Mouse (Mus musculus) liver (tissue): ENCODE measurements at regions not wholly inside any gene's neighbourhood (a gene's known extent, or its start where the extent isn't known, plus 50 kb on each side); places are given as distances from the start of the nearest gene placed in this dataset.
"Not testable (repeated sequence)": the region's sequence is repeated elsewhere in the genome, so short reads cannot be mapped to it uniquely, and the experiment has no call there.

Experiments used
- DNase-seq: peaks from one replicate; pipeline ENCODE4 v3.0.0-alpha.2; 2020; ENCODE audit warnings: mixed read lengths

- no peak for DNase-seq
Measured at GRCm38 (mm10) chr6:37618990-37619389, 89.0 kb downstream of the Akr1d1 start.

GRCm38 (mm10) chr6:37621364-37622029 is 91.5 kb downstream of the Akr1d1 start:
- no peak for DNase-seq

DNA sequence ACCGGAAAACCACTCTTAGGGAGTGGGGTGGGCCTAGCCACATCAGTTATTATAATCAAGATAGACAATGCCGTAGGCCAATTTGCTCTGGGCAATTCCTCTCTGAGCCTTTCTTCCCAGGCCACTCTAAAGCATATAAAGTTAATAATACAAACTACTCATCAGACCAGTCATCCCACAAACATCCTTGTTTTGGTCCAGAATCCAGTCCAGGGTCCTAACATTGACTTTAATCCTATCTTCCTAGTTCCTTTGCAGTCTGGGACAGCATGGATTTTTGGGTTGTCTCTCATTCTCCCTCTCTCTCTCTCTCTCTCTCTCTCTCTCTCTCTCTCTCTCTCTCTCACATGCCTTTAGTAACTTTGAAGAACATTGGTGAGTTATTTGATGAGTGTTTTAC is 92.3 kb downstream of the Akr1d1 start:
- DNase-seq, result no peak

GRCm38 (mm10) chr6:37627206-37627605 is 97.2 kb downstream of the Akr1d1 start:
- peak; percentile 21 for DNase-seq

- DNase-seq, result no peak
Measured at GRCm38 (mm10) chr6:37633948-37634347, 104.0 kb downstream of the Akr1d1 start.

DNA sequence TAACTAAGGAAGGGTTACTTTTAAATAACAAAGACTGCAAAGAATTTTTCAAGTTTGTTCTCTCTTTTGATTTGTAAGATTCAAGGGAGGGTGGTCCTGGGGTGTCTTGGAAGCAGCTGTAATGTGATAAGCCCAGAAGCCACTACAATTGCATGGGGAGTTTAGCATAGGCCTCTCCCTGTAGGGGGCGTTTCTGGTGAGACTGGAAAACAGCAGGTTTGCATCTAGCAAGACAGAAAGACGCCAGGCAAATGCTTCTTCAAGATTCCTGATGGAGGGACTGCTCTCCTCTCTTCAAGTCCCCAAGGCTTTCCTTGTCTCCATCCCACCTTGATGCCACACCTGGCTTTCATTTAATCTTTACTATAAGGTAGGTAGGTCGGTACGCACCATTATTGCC is 112.1 kb downstream of the Akr1d1 start:
- no peak for DNase-seq

DNA sequence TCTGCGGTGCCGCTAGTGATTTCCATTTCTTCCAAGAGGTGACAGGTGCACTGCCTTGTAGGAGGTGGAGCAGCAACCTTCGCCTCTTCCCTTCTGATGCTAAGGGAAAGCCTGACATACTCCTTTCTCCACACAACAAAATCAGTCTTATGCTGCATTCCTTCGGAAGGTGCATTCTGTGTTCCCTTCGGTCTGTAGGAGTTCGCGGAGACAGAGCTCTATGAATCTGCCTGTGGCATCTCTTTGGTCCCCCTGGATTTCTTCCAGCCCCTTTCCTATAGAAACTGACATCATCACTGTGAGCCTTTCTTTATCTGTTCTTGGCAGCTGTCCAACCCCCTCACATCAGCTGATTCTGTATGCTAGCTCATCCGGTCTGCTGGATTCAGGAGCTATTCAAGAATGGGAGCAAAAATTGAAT is 112.7 kb downstream of the Akr1d1 start:
- peak; percentile 24 for DNase-seq

DNA sequence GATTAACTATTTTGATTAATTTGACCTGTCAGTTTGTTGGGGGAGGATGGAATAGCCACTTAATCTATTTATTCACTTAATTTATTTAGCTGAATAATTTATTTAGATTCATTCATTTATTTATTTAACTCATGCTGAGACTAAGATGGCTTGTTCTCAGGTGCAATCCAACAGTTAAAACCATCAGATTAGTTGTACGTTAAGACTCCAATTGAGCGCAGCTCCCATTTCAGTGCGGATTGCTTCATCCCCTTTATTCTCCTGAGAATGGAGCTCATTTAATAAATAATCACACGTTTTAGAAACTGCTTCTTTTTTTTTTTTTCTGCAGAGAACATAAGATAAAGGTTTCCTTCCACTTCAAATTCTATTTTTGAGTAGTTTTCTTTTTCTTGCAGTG is 113.2 kb downstream of the Akr1d1 start:
- DNase-seq, result no peak

- no peak for DNase-seq
Measured at GRCm38 (mm10) chr6:37643718-37644117, 113.7 kb downstream of the Akr1d1 start.

DNA sequence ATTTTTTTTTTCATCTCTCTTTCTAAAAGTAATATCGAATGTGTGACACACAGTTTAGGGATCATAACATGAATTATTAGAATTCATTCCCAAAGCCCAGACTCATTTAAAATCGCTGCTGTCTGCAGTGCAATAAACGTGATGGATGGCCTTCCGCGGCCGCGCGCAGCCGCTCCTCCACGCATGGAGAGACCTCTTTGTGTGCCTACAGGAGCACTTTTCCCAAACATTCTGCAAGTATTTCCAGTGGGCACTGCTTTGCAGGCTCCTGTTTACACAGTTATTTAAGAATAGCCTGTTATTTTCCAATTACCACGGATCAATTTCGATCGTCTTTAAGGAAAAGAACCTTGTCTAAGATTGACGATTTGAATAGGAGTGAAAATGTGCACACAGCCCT is 115.6 kb downstream of the Akr1d1 start:
- DNase-seq, result no peak

DNA sequence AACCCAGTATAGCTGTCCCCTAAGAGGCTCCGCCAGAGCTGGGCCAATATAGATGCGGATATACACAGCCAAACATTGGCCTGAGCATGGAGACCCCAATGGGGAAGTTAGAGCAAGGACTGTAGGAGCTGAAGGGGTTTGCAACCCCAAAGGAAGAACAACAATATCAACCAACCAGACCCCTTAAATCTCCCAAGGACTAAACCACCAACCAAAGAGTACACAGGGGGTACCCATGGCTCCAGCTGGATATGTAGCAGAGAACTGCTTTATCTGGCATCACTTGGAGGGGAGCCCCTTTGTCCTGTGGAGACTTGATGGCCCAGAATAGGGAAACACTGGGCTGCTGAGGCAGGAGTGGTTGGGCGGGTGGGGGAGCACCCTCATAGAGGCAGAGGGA is 127.3 kb downstream of the Akr1d1 start:
- not testable (repeated sequence) for DNase-seq

GRCm38 (mm10) chr6:37658021-37658650 is 128.2 kb downstream of the Akr1d1 start:
- no peak for DNase-seq

GRCm38 (mm10) chr6:37662747-37663146 is 132.8 kb downstream of the Akr1d1 start:
- DNase-seq, result no peak

GRCm38 (mm10) chr6:37665576-37665975 is 135.6 kb downstream of the Akr1d1 start:
- DNase-seq, result no peak

GRCm38 (mm10) chr6:37669407-37669806 is 139.4 kb downstream of the Akr1d1 start:
- DNase-seq, result no peak

- no peak for DNase-seq
Measured at GRCm38 (mm10) chr6:37670701-37671100, 140.7 kb downstream of the Akr1d1 start.

- DNase-seq, result no peak
Measured at GRCm38 (mm10) chr6:37679871-37680270, 149.9 kb downstream of the Akr1d1 start.

DNA sequence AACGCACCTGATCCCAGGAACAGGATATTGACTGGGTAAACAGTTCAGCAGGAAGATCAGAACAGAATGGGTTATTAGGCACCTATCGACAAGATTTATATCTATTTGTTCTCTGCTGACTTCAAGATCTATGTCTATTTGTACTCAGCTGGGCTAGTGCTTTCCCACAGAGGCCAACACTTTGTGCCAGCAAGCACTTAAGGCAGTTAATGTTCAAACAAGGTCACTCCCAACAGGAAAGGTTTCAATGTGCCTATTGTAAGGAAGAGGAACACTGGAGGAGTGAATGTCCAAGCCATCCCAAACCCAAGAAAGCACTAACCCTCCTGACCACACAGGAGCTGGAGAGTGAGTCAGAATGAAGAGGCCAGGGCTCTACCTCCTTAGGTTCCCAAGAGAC is 151.4 kb downstream of the Akr1d1 start:
- not testable (repeated sequence) for DNase-seq

GRCm38 (mm10) chr6:37686094-37686493 is 156.1 kb downstream of the Akr1d1 start:
- no peak for DNase-seq

DNA sequence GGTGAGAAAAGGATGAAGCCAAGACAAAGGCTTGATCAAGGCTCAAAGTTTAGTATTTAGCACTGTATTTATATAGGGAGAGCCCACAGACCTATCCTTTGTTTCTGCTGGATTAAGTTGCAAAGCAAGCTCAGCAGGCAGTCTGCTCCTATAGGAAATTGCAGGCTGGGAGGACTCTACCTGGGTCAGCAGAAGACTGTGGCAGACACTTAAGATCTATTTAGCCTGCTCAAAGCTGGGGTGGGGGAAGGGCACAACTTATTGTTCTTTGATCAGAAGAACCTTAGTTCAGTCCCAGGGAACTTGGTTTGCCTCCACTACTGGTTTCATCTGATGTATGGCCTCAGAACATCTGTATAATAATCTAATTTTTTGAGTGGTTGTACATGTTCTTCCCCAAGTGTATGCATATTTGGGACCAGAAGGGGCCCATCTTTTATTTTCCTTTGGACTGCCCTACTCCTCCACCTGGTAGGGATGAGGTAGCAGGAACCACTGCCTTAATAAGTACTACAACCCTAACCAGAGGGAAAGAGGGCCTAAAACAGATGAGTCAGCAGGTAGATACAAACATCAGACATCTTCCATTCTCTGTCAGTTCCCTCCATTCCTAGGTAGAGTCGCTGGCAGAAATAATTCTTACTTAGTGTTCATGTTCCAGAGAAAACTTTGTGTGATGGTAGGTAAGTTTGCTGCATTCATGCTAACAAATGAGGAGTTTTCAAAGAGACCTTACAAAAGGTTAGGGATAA is 159.1 kb downstream of the Akr1d1 start:
- DNase-seq, result no peak

GRCm38 (mm10) chr6:37689696-37690095 is 159.7 kb downstream of the Akr1d1 start:
- DNase-seq, result no peak

DNA sequence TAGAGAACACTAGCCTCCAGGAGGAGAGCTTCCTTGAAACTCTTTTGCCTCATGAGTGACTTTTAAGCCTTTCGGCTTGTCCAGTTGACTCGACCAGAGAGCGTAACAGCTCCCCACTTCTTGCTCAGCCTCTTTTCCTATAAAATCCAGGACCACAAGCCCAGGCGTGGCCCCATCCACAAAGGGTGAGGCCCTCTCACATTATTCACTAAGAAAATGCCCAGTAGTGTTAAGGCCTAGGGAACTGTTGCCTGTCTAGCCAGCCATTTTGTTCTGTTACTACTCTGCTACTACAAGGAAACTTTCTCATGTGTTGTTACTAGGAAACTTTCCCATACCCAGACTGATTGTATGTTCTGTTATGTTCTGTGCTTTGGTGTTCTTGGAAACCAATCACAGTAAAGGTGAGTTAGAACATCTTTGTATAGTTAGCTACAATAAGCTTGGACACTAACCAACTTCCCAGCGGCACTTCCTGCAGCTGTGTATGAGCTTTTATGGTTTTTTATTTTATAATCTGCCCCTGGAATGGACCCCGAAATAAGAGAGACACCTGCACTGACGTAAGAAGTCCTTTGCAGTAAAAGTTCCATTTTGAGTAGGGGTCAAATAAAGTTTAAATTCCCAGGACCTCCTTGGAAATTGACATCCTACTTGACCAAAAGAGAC is 162.1 kb downstream of the Akr1d1 start:
- no peak for DNase-seq

DNA sequence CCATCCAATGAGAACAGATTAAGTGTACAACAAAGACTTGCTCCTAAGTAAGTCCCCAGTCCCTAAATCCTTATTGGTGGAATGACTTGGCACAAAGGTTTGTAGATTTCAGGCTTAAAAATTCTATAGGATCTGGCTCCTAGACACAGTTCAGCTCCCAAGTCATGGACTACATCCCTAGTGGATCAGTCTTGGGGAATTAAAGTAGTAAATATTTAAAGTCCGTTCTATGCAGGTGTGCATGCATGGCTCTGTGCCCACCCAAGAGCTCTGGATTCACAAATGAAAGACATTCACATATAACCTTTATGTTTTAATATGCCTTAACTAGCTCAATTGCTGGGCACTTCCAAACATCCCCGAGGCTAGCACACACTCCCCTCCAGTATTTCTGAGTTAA is 162.8 kb downstream of the Akr1d1 start:
- no peak for DNase-seq

DNA sequence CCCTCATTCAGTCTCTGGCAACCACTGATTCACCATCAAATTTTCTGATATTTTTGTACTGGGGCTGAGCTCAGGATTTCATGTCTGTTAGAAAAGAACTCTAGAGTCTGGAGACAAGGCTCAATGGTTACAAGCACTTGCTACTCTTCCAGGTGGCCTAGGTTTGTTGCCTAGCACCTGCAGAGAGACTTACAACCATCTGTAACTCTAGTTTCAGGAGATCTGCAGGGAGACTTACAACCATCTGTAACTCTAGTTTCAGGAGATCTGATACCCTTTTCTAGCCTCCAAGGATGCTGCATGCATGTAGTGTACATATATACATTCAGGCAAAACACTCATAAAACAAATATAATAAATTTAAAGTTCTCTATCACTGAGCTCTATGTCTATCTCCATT is 166.1 kb downstream of the Akr1d1 start:
- no peak for DNase-seq
